Mouse (Mus musculus) forebrain, embryonic 10.5 days (tissue): Measurements from ENCODE around the gene Actr8. TPM values are rescaled to one million over a fixed set of nuclear protein-coding genes. Genes with fewer than 3 reads are reported as not detected.

ENCODE experiments used
- microRNA-seq: library from miRNA; unstranded; fragments of <30 nt; microRNA quantifications from one replicate; pipeline ENCODE4, GENCODE M21; 2017
- polyA plus RNA-seq: library from polyadenylated mRNA; unstranded; fragments of >200 nt; fragmentation: Nextera tagmentation; extraction: Ambion mirVana; gene quantifications from 2 replicates; pipeline ENCODE4 v1.2.1, GENCODE M21; 2016

Gene Actr8
- polyA plus RNA-seq, 1 experiment from 2014 or later = 85.4 TPM

Small RNAs within 50 kb of the gene (microRNA-seq; reads per million reads assigned to microRNA genes)
- gene Mir6947 = 1.2 reads per million

Other genes starting within 250 kb of the Actr8 start
- 248 and 266 TPM in 2 replicates for gene Selenok, start 10.0 kb upstream of the Actr8 start, polyA plus RNA-seq
- 0.76 and 0.91 TPM in 2 replicates for gene Il17rb, start 30.6 kb downstream of the Actr8 start, polyA plus RNA-seq
- gene Chdh, start 30.7 kb downstream of the Actr8 start, polyA plus RNA-seq = not detected in 2 replicates